Mouse (Mus musculus) thymus, adult 18-20 months (tissue): Measurements from ENCODE around the gene Vmn1r227.

Experiments
- DNase-seq, 2 experiments: peaks; one replicate each; pipeline ENCODE4 v3.0.0; 2022; ENCODE audit warnings: mixed read lengths in 2 of 2

Vmn1r227 gene

GRCm38 (mm10) chr17:20729543-20729942 lies at the start of gene Vmn1r227:
Vmn1r227 (plus strand) TSS chr17:20729843.
- DNase-seq, result no peak

DNA sequence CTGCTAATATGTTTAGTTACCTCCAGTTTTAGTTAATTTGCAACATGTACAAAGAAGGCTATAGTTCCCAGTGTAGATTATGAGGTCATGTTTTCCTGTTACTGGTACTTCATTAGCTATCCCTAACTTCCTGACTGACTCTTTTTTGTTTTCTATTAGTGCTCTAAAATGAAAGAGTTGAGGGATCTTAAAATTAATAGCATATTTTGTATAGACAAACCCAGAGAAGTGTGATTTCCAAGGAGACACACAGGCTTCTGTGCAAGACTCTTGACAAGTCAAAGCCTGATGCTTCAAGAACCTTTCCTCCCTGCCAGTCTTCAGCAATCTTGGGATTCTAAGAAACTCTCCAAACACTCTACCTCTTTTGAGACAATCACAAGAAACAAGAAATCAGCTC lies 47.1 kb upstream of the Vmn1r227 start, which contains the start of gene Vmn1r226:
Gene Vmn1r226 (plus strand): TSS at position 301 of the 400 bp plus-strand sequence.
- DNase-seq, result no peak

DNA sequence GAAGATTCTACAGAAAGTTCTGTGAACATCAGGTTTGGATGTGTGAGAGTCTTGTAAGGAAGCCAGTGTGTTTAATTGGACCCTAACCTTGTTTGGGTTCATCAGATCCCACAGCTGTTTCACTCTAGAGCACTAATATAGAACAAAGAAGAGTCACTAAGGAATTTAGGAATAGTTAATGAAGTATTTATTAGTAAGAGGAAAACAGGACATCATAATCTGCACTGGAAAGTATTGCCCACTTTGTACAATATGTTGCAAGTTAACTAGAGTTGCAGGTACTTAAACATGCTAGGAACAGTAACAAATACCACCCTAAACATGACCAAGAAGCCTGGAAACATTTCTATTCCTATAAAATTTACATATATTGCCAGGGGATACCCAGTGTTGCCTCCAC lies 56.4 kb downstream of the Vmn1r227 start, which contains the start of gene Vmn1r228:
Gene Vmn1r228 (minus strand): TSS at position 101 of the 400 bp plus-strand sequence.
- DNase-seq, result no peak
